Mouse (Mus musculus) forebrain, embryonic 16.5 days (tissue): ENCODE results near the gene Derl2. TPM values are rescaled to one million over a fixed set of nuclear protein-coding genes. Genes with fewer than 3 reads are reported as not detected.
A peak's percentile ranks its signal among the peaks of the same experiment; 100 is the strongest.

Experiments
- ATAC-seq: fragments of 200-750 bp; cut with Nextera tagmentation; 2 replicates; pipeline ENCODE4 v1.8.0; 2017; ENCODE audit warnings: mild to moderate bottlenecking, moderate library complexity
- H3K27ac ChIP-seq: fragments of 300-500 bp; sonication (generic); 2 replicates; pipeline ENCODE4 v1.5.1; 2014; ENCODE audit warnings: low read length, control low read depth
- H3K27me3 ChIP-seq: fragments of 300-500 bp; sonication (generic); replicated peaks from 2 replicates; pipeline ENCODE4 v1.6.1; 2014; ENCODE audit warnings: low read length; ENCODE audit not compliant: control insufficient read depth, insufficient read depth
- H3K36me3 ChIP-seq: fragments of 300-500 bp; sonication (generic); 2 replicates; pipeline ENCODE4 v1.6.1; 2014; ENCODE audit not compliant: control insufficient read depth, insufficient read depth
- H3K4me1 ChIP-seq: fragments of 300-500 bp; sonication (generic); replicated peaks from 2 replicates; pipeline ENCODE4 v1.6.1; 2014; ENCODE audit warnings: low read length; ENCODE audit not compliant: control insufficient read depth, insufficient read depth
- H3K4me2 ChIP-seq: fragments of 300-500 bp; sonication (generic); 2 replicates; pipeline ENCODE4 v1.6.1; 2014; ENCODE audit warnings: mild to moderate bottlenecking, low read length, control low read depth
- H3K4me3 ChIP-seq: fragments of 300-500 bp; sonication (generic); replicated peaks from 2 replicates; pipeline ENCODE4 v1.5.1; 2014; ENCODE audit warnings: mild to moderate bottlenecking, low read length, control low read depth
- H3K9ac ChIP-seq: fragments of 300-500 bp; sonication (generic); replicated peaks from 2 replicates; pipeline ENCODE4 v1.6.1; 2014; ENCODE audit warnings: low read depth, low read length, control low read depth
- H3K9me3 ChIP-seq: fragments of 300-500 bp; sonication (generic); 2 replicates; pipeline ENCODE4 v1.6.1; 2016; ENCODE audit warnings: low read length; ENCODE audit not compliant: control insufficient read depth
- WGBS: fragments of 180-500 bp; shearing (Covaris S2); extraction: QIAGEN DNeasy Blood & Tissue Kit; methylation state at CpG from one replicate; pipeline ENCODE4 v1.1.7; 2014; 5-methylcytosine and 5-hydroxymethylcytosine counted together
- polyA plus RNA-seq: library from polyadenylated mRNA; unstranded; fragments of >200 nt; fragmentation: Nextera tagmentation; extraction: Ambion mirVana; gene quantifications from 2 replicates; pipeline ENCODE4 v1.2.1, GENCODE M21; 2015

Gene Derl2
- polyA plus RNA-seq, result 36.8 and 39.9 TPM in 2 replicates

- H3K9ac ChIP-seq, result peak within 1 kb of the TSS; percentile 92
- H3K27ac ChIP-seq, result peak within 1 kb of the TSS; percentile 93
- H3K4me2 ChIP-seq, result peak within 1 kb of the TSS; percentile 92
- H3K4me3 ChIP-seq, result peak within 1 kb of the TSS; percentile 89
- H3K36me3 ChIP-seq, result no peaks in the 10 kb centered on the region; the same call in 1 of the 2 replicates
- peaks cover 29% of the 10 kb centered on the region for H3K4me1 ChIP-seq
- ATAC-seq, result peak; percentile 99
- H3K9me3 ChIP-seq, result no peaks in the 10 kb centered on the region
- H3K27me3 ChIP-seq, result no peaks in the 10 kb centered on the region
- under 1% methylated on average over 70 of the region's 71 CpGs for WGBS
These were observed at the start of gene Derl2, which contains the start of gene Mis12 for GRCm38 (mm10) chr11:71019201-71020068. Derl2 (minus strand) TSS chr11:71019841. Mis12 (plus strand) TSS chr11:71019611.

GRCm38 (mm10) chr11:71052554-71052953 lies 32.9 kb upstream of the Derl2 start:
- ATAC-seq, result 0 out of 2 replicates have a peak, but pooled peaks have one; percentile 52
- H3K27ac ChIP-seq, result no peak overlapping the region
- H3K4me1 ChIP-seq, result no peaks in the 10 kb centered on the region
- WGBS, result 4% methylated on average over 1 of the region's 1 CpGs
- H3K9me3 ChIP-seq, result no peaks in the 10 kb centered on the region
- H3K27me3 ChIP-seq, result no peaks in the 10 kb centered on the region
- no peak overlapping the region for H3K4me3 ChIP-seq
- H3K36me3 ChIP-seq, result no peaks in the 10 kb centered on the region
- no peak overlapping the region for H3K9ac ChIP-seq
- H3K4me2 ChIP-seq, result no peak overlapping the region

DNA sequence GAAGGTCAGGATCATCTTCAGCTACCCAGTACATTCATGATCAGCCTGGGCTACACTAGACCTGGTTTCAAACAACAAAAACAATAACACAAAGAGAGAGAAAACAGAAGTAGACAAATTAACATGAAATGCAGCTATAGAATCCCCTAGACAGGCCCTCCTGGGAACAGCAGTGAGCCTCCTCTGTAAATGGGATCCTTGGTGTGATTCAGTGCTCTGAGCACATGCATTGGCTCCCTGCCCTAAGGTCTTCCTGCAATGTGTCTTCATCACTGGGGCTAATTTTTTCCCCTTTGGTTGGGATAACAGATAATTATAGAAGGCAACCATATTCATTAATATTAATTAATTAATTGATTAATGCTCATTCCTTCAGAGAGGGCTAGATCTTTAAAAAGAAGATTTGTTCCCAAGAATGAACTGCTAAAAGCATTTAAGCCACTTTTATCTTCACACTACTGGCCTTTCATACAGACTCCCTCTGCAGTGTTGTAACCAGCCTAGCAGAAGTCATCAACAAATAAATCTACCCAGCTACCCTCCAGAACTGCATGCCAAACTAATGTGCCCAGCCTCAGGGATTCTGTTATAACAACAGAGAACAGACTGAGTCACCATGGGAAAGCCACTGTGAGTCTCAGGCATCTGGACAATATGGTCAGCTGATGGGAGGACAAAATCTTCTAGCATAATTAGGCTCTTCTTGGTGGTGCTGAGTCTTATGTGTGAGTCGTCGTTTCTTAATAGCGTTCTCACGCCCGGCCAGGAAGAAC lies 20.1 kb upstream of the Derl2 start:
- H3K36me3 ChIP-seq, result no peaks in the 10 kb centered on the region
- H3K27ac ChIP-seq, result no peak overlapping the region
- H3K9me3 ChIP-seq, result no peaks in the 10 kb centered on the region
- no peaks in the 10 kb centered on the region for H3K27me3 ChIP-seq
- no peak overlapping the region for H3K9ac ChIP-seq
- H3K4me2 ChIP-seq, result no peak overlapping the region
- 0 out of 2 replicates have a peak, but pooled peaks cover 2% of the 10 kb centered on the region for H3K4me1 ChIP-seq
- WGBS, result 97% methylated on average over 5 of the region's 5 CpGs
- no peak overlapping the region for H3K4me3 ChIP-seq
- no peak for ATAC-seq

- WGBS, result under 1% methylated on average over 30 of the region's 31 CpGs
- Histone ChIP-seq H3K4me1 (peaks cover 25% of the 10 kb centered on the region), H3K4me3 (peak within 1 kb of the TSS; percentile 68), H3K9ac (peak within 1 kb of the TSS; percentile 83), H3K4me2 (peak within 1 kb of the TSS; percentile 79), H3K9me3 (no peaks in the 10 kb centered on the region), H3K27me3 (no peaks in the 10 kb centered on the region), H3K27ac (peak within 1 kb of the TSS; percentile 97), H3K36me3 (no peaks in the 10 kb centered on the region)
- peak; percentile 94 for ATAC-seq
These were observed 13.6 kb upstream of the Derl2 start, which contains the start of gene 6330403K07Rik for GRCm38 (mm10) chr11:71033163-71033761. 6330403K07Rik (minus strand) TSS chr11:71033513.

- ATAC-seq, result peak; percentile 22
- WGBS, result 2% methylated on average over 25 of the region's 26 CpGs
- H3K27me3 ChIP-seq, result no peaks in the 10 kb centered on the region
- peaks cover 25% of the 10 kb centered on the region for H3K4me1 ChIP-seq
- peak overlapping the region; percentile 79 for H3K4me2 ChIP-seq
- H3K9me3 ChIP-seq, result no peaks in the 10 kb centered on the region
- H3K36me3 ChIP-seq, result no peaks in the 10 kb centered on the region; the same call in 1 of the 2 replicates
- peak overlapping the region; percentile 68 for H3K4me3 ChIP-seq
- H3K27ac ChIP-seq, result peak overlapping the region; percentile 97
- peak overlapping the region; percentile 83 for H3K9ac ChIP-seq
These were observed 13.0 kb upstream of the Derl2 start for GRCm38 (mm10) chr11:71032491-71033162.

DNA sequence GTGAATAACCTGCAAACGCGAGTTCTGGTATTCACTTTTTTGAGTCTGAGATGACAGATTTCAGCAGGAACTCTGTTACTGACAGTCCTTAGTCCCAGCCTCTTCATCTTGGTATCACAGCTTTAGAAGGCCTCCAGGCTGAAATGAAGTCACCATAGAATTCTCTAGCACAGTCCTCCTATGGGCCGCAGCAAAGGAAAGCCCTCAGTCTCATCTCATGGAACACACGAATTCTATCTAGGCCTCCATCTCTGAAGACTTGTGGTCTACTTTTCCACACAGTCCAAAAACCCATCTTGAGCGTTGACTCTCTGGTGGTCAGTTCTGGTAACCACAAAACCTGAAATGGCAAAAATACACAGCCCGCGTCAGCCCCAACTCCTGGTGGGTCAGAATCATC lies 12.4 kb upstream of the Derl2 start:
- no peak for ATAC-seq
- Histone ChIP-seq H3K4me2 (peak overlapping the region; percentile 79), H3K9me3 (no peaks in the 10 kb centered on the region), H3K4me3 (peak overlapping the region; percentile 68), H3K9ac (peak overlapping the region; percentile 83), H3K36me3 (peaks cover 4% of the 10 kb centered on the region), H3K27me3 (no peaks in the 10 kb centered on the region), H3K27ac (peak overlapping the region; percentile 97), H3K4me1 (peaks cover 25% of the 10 kb centered on the region)
- WGBS, result 47% methylated on average over 7 of the region's 7 CpGs

DNA sequence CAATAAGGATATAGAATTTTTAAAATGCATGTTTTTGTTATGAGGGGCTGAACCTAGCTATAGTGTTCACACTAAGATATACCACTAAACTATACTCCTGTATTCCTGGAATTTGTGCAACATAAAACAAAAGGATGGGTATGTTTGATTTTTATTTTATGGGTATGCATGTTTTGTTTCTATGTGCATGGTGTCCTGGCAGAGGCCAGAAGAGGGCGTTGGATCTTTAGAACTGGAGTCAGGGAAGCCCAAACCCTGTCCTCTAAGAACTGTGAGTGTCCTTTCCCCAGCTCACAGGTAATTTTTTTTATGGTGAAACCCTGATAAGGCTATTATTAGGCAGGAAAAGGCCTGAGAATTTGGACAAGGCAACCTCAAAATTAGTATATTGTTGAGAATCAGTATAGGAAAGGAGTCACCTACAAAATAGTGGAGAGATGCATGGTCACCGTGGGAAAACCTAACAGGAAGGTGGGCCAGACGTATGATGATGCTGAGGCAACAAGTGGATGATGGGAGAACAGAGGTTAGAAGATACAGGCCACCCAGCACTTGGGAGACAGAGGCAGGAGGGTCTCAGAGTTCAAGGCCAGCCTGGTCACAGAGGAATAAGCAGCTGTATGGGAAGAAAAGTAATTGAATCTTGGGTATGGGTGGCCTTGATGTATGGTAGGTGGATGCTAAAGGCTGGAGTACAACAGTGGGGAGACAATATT lies 9.9 kb upstream of the Derl2 start:
- H3K27me3 ChIP-seq, result no peaks in the 10 kb centered on the region
- WGBS, result 76% methylated on average over 3 of the region's 3 CpGs
- H3K4me2 ChIP-seq, result no peak overlapping the region
- no peak overlapping the region for H3K9ac ChIP-seq
- peaks cover 23% of the 10 kb centered on the region for H3K4me1 ChIP-seq
- peaks cover 20% of the 10 kb centered on the region for H3K36me3 ChIP-seq
- H3K27ac ChIP-seq, result no peak overlapping the region
- no peak overlapping the region for H3K4me3 ChIP-seq
- ATAC-seq, result no peak
- no peaks in the 10 kb centered on the region for H3K9me3 ChIP-seq

- no peak overlapping the region for H3K9ac ChIP-seq
- H3K4me1 ChIP-seq, result peaks cover 15% of the 10 kb centered on the region
- no peaks in the 10 kb centered on the region for H3K27me3 ChIP-seq
- no peak overlapping the region for H3K4me3 ChIP-seq
- no peak overlapping the region for H3K4me2 ChIP-seq
- WGBS, result 65% methylated on average over 3 of the region's 3 CpGs
- H3K27ac ChIP-seq, result no peak overlapping the region
- H3K36me3 ChIP-seq, result peaks cover 20% of the 10 kb centered on the region
- no peak for ATAC-seq
- no peaks in the 10 kb centered on the region for H3K9me3 ChIP-seq
These were observed 8.6 kb upstream of the Derl2 start for GRCm38 (mm10) chr11:71028280-71028679.
